Mouse (Mus musculus): ENCODE results near the gene Rhbdf1. TPM values are rescaled to one million over a fixed set of nuclear protein-coding genes. Genes with fewer than 3 reads are reported as not detected.

Rhbdf1 gene
- polyA plus RNA-seq, 1 experiment from 2014 or later, result 32.8 TPM

DNA sequence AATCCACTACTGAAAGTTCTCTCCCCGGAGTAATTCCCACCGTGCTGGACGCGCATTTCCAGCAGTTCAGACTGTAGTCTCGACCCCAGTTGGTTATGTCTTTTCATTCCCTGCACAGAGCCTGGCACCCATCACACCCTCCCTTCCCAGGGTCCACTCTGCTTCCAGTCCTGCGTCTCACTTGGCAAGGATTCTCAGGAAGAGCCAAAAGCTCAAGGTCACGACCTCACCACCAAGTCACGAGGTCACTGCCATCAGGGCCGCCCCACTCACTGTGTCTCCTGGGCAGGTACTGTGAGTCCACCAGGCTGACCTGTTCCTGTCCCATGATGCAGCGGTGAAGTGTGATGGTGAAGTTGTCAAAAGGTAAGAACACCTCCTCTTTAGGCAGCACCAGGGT lies 28.0 kb downstream of the Rhbdf1 start:
- no peak for ATAC-seq (ENCODE audit: low FRiP score)
- Histone ChIP-seq H3K9me3 (replicated peaks) (no peaks in the 10 kb centered on the region), H3K4me2 (replicated peaks) (no peak overlapping the region), H3K27ac (no peak overlapping the region), H3K4me3 (no peak overlapping the region), H3K36me3 (no peaks in the 10 kb centered on the region), H3K27me3 (0 out of 2 replicates have a peak, but pooled peaks cover 5% of the 10 kb centered on the region), H3K9ac (no peak overlapping the region), H3K4me1 (peaks cover 6% of the 10 kb centered on the region)
- 85% methylated on average over 10 of the region's 10 CpGs for WGBS

GRCm38 (mm10) chr11:32193156-32193555 lies 28.9 kb downstream of the Rhbdf1 start:
- Histone ChIP-seq H3K4me3 (no peak overlapping the region), H3K4me2 (replicated peaks) (no peak overlapping the region), H3K27ac (no peak overlapping the region), H3K4me1 (peaks cover 4% of the 10 kb centered on the region), H3K9ac (no peak overlapping the region), H3K27me3 (0 out of 2 replicates have a peak, but pooled peaks cover 5% of the 10 kb centered on the region), H3K9me3 (replicated peaks) (no peaks in the 10 kb centered on the region), H3K36me3 (no peaks in the 10 kb centered on the region)
- whole genome bisulfite sequencing, result 88% methylated on average over 10 of the region's 10 CpGs
- no peak for ATAC-seq (ENCODE audit: low FRiP score)

GRCm38 (mm10) chr11:32190603-32191110 lies 31.4 kb downstream of the Rhbdf1 start:
- Histone ChIP-seq H3K9me3 (replicated peaks) (no peaks in the 10 kb centered on the region), H3K27ac (no peak overlapping the region), H3K9ac (no peak overlapping the region), H3K4me1 (no peaks in the 10 kb centered on the region), H3K4me3 (no peak overlapping the region), H3K4me2 (replicated peaks) (no peak overlapping the region), H3K36me3 (no peaks in the 10 kb centered on the region), H3K27me3 (no peaks in the 10 kb centered on the region)
- no peak for ATAC-seq (ENCODE audit: low FRiP score)
- WGBS, result 68% methylated on average over 13 of the region's 13 CpGs

GRCm38 (mm10) chr11:32190119-32190518 lies 32.0 kb downstream of the Rhbdf1 start:
- WGBS, result 69% methylated on average over 9 of the region's 9 CpGs
- ATAC-seq (ENCODE audit: low FRiP score), result no peak
- H3K4me1 ChIP-seq, result no peaks in the 10 kb centered on the region
- no peak overlapping the region for H3K27ac ChIP-seq
- no peak overlapping the region for H3K4me2 ChIP-seq (replicated peaks)
- no peaks in the 10 kb centered on the region for H3K36me3 ChIP-seq
- no peak overlapping the region for H3K4me3 ChIP-seq
- H3K27me3 ChIP-seq, result no peaks in the 10 kb centered on the region
- H3K9ac ChIP-seq, result no peak overlapping the region
- H3K9me3 ChIP-seq (replicated peaks), result no peaks in the 10 kb centered on the region

DNA sequence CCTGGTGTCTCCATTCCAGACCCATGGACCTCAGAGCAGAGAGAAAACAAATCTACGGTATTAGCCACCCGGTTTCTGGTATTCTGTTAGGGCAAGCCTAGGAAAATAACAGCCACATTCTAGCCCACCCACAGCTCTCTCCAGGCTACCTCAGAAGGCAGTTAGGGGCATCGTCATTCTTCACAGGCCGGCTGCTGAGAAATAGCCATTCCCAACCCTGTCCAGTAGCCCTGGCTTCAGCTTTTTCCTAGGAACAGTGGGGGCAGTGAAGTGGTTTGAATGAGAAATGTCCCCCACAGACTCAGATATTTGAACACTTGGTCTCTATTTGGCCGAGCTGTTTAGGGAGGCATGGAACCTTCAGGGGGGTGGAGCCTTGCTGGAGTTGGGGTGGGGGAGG lies 32.7 kb downstream of the Rhbdf1 start:
- H3K27ac ChIP-seq, result no peak overlapping the region
- no peaks in the 10 kb centered on the region for H3K4me1 ChIP-seq
- no peaks in the 10 kb centered on the region for H3K9me3 ChIP-seq (replicated peaks)
- WGBS, result 55% methylated on average over 5 of the region's 5 CpGs
- H3K4me3 ChIP-seq, result no peak overlapping the region
- no peaks in the 10 kb centered on the region for H3K27me3 ChIP-seq
- H3K36me3 ChIP-seq, result no peaks in the 10 kb centered on the region
- no peak overlapping the region for H3K9ac ChIP-seq
- no peak for ATAC-seq (ENCODE audit: low FRiP score)
- H3K4me2 ChIP-seq (replicated peaks), result no peak overlapping the region

DNA sequence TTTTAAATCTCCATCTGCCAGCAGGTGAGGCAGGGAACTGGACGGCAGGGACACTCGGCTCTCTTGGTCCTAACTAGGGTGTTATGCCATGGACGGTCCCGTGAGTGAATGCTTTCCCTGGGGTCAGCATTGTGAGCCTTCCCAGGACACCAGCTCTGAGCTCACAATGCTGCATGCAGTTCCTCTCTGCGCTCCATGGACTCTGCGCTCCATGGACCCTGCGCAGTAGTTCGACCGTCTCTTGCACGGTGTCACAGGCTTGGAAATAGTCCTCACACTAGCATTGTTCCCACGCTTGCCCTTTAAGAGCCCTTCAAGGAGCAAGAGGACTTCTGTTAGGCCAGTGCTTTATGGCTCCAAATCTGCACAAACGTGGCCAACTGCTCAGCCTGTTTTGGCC lies 33.2 kb downstream of the Rhbdf1 start:
- no peaks in the 10 kb centered on the region for H3K36me3 ChIP-seq
- 85% methylated on average over 12 of the region's 12 CpGs for WGBS
- no peak overlapping the region for H3K4me3 ChIP-seq
- H3K27me3 ChIP-seq, result no peaks in the 10 kb centered on the region
- H3K4me1 ChIP-seq, result no peaks in the 10 kb centered on the region
- H3K9me3 ChIP-seq (replicated peaks), result no peaks in the 10 kb centered on the region
- no peak overlapping the region for H3K9ac ChIP-seq
- H3K27ac ChIP-seq, result no peak overlapping the region
- no peak for ATAC-seq (ENCODE audit: low FRiP score)
- H3K4me2 ChIP-seq (replicated peaks), result no peak overlapping the region

GRCm38 (mm10) chr11:32187256-32187655 lies 34.8 kb downstream of the Rhbdf1 start:
- Histone ChIP-seq H3K27me3 (no peaks in the 10 kb centered on the region), H3K9me3 (replicated peaks) (no peaks in the 10 kb centered on the region), H3K4me3 (no peak overlapping the region), H3K9ac (no peak overlapping the region), H3K27ac (no peak overlapping the region), H3K4me2 (replicated peaks) (no peak overlapping the region), H3K4me1 (no peaks in the 10 kb centered on the region), H3K36me3 (no peaks in the 10 kb centered on the region)
- 85% methylated on average over 4 of the region's 4 CpGs for WGBS
- no peak for ATAC-seq (ENCODE audit: low FRiP score)

DNA sequence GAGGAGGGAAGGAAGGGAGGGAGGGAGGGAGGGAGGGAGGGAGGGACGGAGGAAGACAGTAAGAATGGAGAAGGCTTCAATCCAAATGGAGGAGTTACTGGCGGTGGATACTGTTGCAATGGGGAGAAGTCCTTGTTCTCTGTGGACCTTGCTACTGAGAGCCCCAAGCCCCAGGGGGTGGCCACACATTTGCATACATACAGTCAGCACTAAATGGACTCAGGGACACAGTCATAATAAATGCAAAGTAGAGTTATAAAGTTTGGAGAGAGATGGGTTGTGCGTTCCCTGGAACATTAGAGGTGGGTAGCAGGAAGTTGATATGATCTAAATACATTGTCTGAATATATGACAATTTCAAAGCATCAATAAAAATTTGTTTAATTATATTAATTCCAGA lies 36.1 kb downstream of the Rhbdf1 start:
- H3K9ac ChIP-seq, result no peak overlapping the region
- 82% methylated on average over 3 of the region's 3 CpGs for WGBS
- H3K36me3 ChIP-seq, result no peaks in the 10 kb centered on the region
- 0 out of 2 replicates have a peak, but pooled peaks cover 4% of the 10 kb centered on the region for H3K27me3 ChIP-seq
- H3K4me1 ChIP-seq, result no peaks in the 10 kb centered on the region
- no peak overlapping the region for H3K4me3 ChIP-seq
- ATAC-seq (ENCODE audit: low FRiP score), result no peak
- no peaks in the 10 kb centered on the region for H3K9me3 ChIP-seq (replicated peaks)
- H3K4me2 ChIP-seq (replicated peaks), result no peak overlapping the region
- no peak overlapping the region for H3K27ac ChIP-seq

- 89% methylated on average over 8 of the region's 8 CpGs for WGBS
- no peak for ATAC-seq (ENCODE audit: low FRiP score)
These were observed 37.6 kb downstream of the Rhbdf1 start for GRCm38 (mm10) chr11:32184469-32184868.

DNA sequence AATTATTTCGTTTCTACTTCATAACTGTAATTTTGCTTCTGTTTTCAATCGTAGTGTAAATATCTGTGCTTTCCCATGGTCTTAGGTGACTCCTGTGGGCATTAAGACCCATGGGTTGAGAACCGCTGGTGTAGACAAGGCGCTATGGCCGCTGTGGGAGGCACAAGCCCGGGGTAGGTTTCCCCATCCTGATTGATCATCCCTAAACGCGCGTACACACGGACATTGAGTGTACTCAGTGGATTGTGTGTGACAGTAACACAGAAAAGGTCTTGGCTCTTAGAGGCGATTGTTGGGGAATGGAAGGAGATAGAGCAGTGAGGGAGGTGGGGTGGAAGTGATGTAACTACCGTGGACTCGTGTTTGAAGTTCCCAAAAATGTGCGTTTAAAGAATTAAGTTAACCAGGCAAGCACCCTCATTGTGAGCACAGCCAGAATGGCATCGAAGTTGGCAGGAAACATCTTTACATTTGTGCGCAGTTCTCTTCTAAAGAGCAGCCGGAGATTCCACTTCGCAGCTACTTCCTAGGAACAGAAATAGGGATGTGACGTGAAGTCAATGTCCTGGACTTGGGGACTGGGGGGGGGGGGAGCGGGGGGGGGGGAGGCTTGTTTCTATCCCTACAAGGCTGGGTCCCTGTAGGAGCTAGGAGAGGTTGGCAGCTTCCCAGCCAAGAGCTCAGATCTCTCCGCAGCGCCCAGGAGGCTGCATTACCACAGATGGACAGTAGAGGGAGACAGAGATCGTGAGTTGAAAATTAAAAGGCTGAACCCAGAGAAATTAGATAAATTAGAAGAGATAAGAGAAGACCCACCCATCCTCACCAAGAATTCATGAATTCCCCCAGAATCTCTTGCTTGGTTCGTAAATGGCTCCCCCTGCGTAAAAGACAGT lies 39.9 kb downstream of the Rhbdf1 start:
- no peaks in the 10 kb centered on the region for H3K4me1 ChIP-seq
- 0 out of 2 replicates have a peak, but pooled peaks cover 3% of the 10 kb centered on the region for H3K9me3 ChIP-seq (replicated peaks)
- ATAC-seq (ENCODE audit: low FRiP score), result peak; percentile 40; the same call in 1 of the 2 replicates
- no peak overlapping the region for H3K27ac ChIP-seq
- H3K4me2 ChIP-seq (replicated peaks), result no peak overlapping the region
- WGBS, result 54% methylated on average over 23 of the region's 25 CpGs
- 0 out of 2 replicates have a peak, but pooled peaks cover 4% of the 10 kb centered on the region for H3K27me3 ChIP-seq
- no peaks in the 10 kb centered on the region for H3K36me3 ChIP-seq
- H3K4me3 ChIP-seq, result no peak overlapping the region
- H3K9ac ChIP-seq, result no peak overlapping the region

More at GRCm38 (mm10) chr11:32184469-32184868, 37.6 kb downstream of the Rhbdf1 start:
- Histone ChIP-seq H3K36me3 (no peaks in the 10 kb centered on the region), H3K27ac (no peak overlapping the region), H3K9ac (no peak overlapping the region), H3K4me3 (no peak overlapping the region), H3K4me1 (no peaks in the 10 kb centered on the region), H3K4me2 (replicated peaks) (no peak overlapping the region), H3K9me3 (replicated peaks) (no peaks in the 10 kb centered on the region), H3K27me3 (0 out of 2 replicates have a peak, but pooled peaks cover 4% of the 10 kb centered on the region)

DNA sequence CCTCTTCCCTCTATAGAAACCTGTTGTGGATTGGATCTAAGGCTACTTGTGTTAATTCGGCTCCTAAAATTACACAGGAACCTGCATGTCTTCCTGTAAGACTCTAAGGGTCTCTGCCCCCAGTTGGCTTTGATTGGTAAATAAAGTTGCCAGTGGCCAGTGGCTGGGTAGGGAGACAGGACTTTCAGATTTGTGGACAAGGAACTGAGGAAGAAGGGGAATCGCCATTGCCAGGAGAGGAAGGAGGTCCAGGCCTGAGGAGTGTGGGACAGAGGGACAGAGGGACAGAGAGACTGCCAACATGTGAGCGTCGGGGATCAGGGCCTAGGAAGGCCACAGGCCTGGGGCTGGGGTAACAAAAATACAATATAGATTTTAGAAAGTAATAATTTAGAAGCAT lies 40.9 kb downstream of the Rhbdf1 start:
- Histone ChIP-seq H3K4me2 (replicated peaks) (no peak overlapping the region), H3K4me3 (no peak overlapping the region), H3K27me3 (0 out of 2 replicates have a peak, but pooled peaks cover 4% of the 10 kb centered on the region), H3K9me3 (replicated peaks) (0 out of 2 replicates have a peak, but pooled peaks cover 3% of the 10 kb centered on the region), H3K36me3 (no peaks in the 10 kb centered on the region), H3K27ac (no peak overlapping the region), H3K4me1 (no peaks in the 10 kb centered on the region), H3K9ac (no peak overlapping the region)
- ATAC-seq (ENCODE audit: low FRiP score), result no peak
- 70% methylated on average over 4 of the region's 4 CpGs for WGBS

- ATAC-seq (ENCODE audit: low FRiP score), result no peak
These were observed 43.6 kb downstream of the Rhbdf1 start for GRCm38 (mm10) chr11:32178506-32178905.

More at GRCm38 (mm10) chr11:32178506-32178905, 43.6 kb downstream of the Rhbdf1 start:
- Histone ChIP-seq H3K4me3 (no peak overlapping the region), H3K27me3 (0 out of 2 replicates have a peak, but pooled peaks cover 4% of the 10 kb centered on the region), H3K9ac (no peak overlapping the region), H3K9me3 (replicated peaks) (0 out of 2 replicates have a peak, but pooled peaks cover 3% of the 10 kb centered on the region), H3K4me1 (no peaks in the 10 kb centered on the region), H3K36me3 (no peaks in the 10 kb centered on the region), H3K27ac (no peak overlapping the region), H3K4me2 (replicated peaks) (no peak overlapping the region)
- 79% methylated on average over 1 of the region's 1 CpGs for WGBS

Measured in hindbrain, embryonic 12.5 days (tissue).